Mouse (Mus musculus): ENCODE results near the gene Iqcj.

- TF ChIP-seq CTCF (IDR thresholded peaks at IDR 0.05; ENCODE audit: control insufficient read depth, insufficient read depth, insufficient read length) (no peak), MAX (IDR thresholded peaks at IDR 0.05) (no peak)
Observed at GRCm38 (mm10) chr3:67884335-67884734, 7.7 kb upstream of the Iqcj start.

Data from C2C12 (cell line).